Mouse (Mus musculus): Measurements from ENCODE around the gene Vmn1r211.

GRCm38 (mm10) chr13:22879257-22879656 lies 21.9 kb upstream of the Vmn1r211 start:
- TF ChIP-seq CTCF (IDR thresholded peaks at IDR 0.05; ENCODE audit: borderline replicate concordance, control insufficient read depth, extremely low read depth, insufficient read depth, low read length, poor library complexity) = no peak
- TF ChIP-seq POLR2A (IDR thresholded peaks at IDR 0.05; ENCODE audit: control insufficient read depth, extremely low read depth, insufficient read depth, low read length, poor library complexity) = no peak

Measured in thymus, adult 2 months (tissue).